ENCODE assay signal across 15 mouse cellular contexts in the genomic region with DNA sequence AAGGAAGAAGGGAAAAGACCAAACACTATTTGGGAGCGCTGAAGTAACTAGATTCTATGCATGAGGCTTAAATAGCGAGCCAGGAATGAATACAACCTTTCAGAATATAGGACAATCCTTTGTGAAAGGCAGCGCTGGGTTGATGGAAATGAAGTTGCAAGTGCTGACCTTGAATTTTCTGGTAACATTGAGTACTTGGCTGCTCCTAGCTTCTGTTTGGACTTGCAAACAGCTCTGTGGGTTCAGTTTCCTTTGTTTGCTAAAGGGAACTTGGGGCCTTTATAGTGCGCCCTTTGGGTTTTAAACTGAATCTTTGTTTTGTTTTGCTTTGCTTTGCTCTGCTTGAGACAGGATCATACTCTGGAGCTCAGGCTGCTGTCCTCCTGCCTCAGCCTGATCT. TPM values are rescaled to one million over a fixed set of nuclear protein-coding genes. Genes with fewer than 3 reads are reported as not detected.
DNase-seq lines count a peak whose midpoint lies in the region; ATAC-seq lines count a peak whose summit lies in the region.
"Had no signal": no experiment of that assay in that cellular context is flagged by ENCODE, and none has a peak within 500 bp of the region (broad histone marks: within the 10 kb centered on the region; RNA-seq: fewer than 3 reads in every experiment).

No protein-coding gene starts in this region.

- H3K9ac ChIP-seq in forebrain, embryonic 16.5 days (replicated peaks; ENCODE audit: low read depth, low read length), result no peak overlapping the region
- no peak overlapping the region for H3K9ac ChIP-seq in midbrain, embryonic 13.5 days (replicated peaks)
- H3K9ac ChIP-seq: limb, embryonic 15.5 days had no signal

- H3K4me3 ChIP-seq in forebrain, embryonic 16.5 days (replicated peaks; ENCODE audit: low read length), result no peak overlapping the region
- no peak overlapping the region for H3K4me3 ChIP-seq in midbrain, embryonic 13.5 days (replicated peaks)
- H3K4me3 ChIP-seq: limb, embryonic 15.5 days had no signal

- H3K4me2 ChIP-seq in forebrain, embryonic 16.5 days (ENCODE audit: low read length), result no peak overlapping the region
- no peak overlapping the region for H3K4me2 ChIP-seq in midbrain, embryonic 13.5 days (replicated peaks)
- H3K4me2 ChIP-seq: heart, embryonic 11.5 days; limb, embryonic 15.5 days had no signal

- peak; percentile 3; the same call in 1 of the 2 replicates for ATAC-seq in frontal cortex, adult (ENCODE audit: low TSS enrichment)
- no peak for ATAC-seq in forebrain, embryonic 16.5 days
- ATAC-seq in midbrain, embryonic 13.5 days, result no peak
- ATAC-seq: Patski had no signal

- no peaks in the 10 kb centered on the region for H3K9me3 ChIP-seq in forebrain, embryonic 16.5 days (ENCODE audit: control insufficient read depth, low read length)
- H3K9me3 ChIP-seq in midbrain, embryonic 13.5 days, result no peaks in the 10 kb centered on the region
- H3K9me3 ChIP-seq: limb, embryonic 15.5 days had no signal

- H3K4me1 ChIP-seq in forebrain, embryonic 16.5 days (replicated peaks; ENCODE audit: control insufficient read depth, insufficient read depth, low read length), result peaks cover 17% of the 10 kb centered on the region; the same call in 1 of the 2 replicates
- peaks cover 21% of the 10 kb centered on the region for H3K4me1 ChIP-seq in midbrain, embryonic 13.5 days (replicated peaks)

- no peaks in the 10 kb centered on the region for H3K36me3 ChIP-seq in forebrain, embryonic 16.5 days (ENCODE audit: control insufficient read depth, insufficient read depth)
- H3K36me3 ChIP-seq in midbrain, embryonic 13.5 days, result no peaks in the 10 kb centered on the region
- H3K36me3 ChIP-seq: limb, embryonic 15.5 days had no signal

- H3K27ac ChIP-seq in forebrain, embryonic 16.5 days (ENCODE audit: low read length), result peak overlapping the region; percentile 7; the same call in 1 of the 2 replicates
- H3K27ac ChIP-seq in midbrain, embryonic 13.5 days, result peak overlapping the region; percentile 44; the same call in 1 of the 2 replicates
- H3K27ac ChIP-seq: limb, embryonic 15.5 days had no signal

- no peaks in the 10 kb centered on the region for H3K27me3 ChIP-seq in forebrain, embryonic 16.5 days (replicated peaks; ENCODE audit: control insufficient read depth, insufficient read depth, low read length)
- H3K27me3 ChIP-seq in midbrain, embryonic 13.5 days, result no peaks in the 10 kb centered on the region
- H3K27me3 ChIP-seq: limb, embryonic 15.5 days; Patski had no signal

- 5% methylated on average over 4 of the region's 4 CpGs for WGBS in forebrain, embryonic 16.5 days
- 5% methylated on average over 4 of the region's 4 CpGs for WGBS in midbrain, embryonic 13.5 days

- DNase-seq in frontal cortex, postnatal 14 days (ENCODE audit: low spot score in 2 of 2), result no peak
- DNase-seq in R1 (ENCODE audit: low read depth, low spot score), result peak; percentile 89
- DNase-seq in right cerebral cortex, postnatal 36 days (ENCODE audit: low spot score in 2 of 2), result no peak
- DNase-seq in retina, postnatal 1 day, result no peak
- DNase-seq in urinary bladder, postnatal 4 days (ENCODE audit: low spot score in 2 of 2), result no peak
- DNase-seq: adrenal gland, postnatal 25 days; cerebellum, adult 11 months; kidney, postnatal 25 days; thymus, postnatal 25 days had no signal

RNA-seq across cellular contexts. Expression of gene Paqr8, which starts 18.1 kb away (rescaled TPM):
- 23.8 and 26.4 TPM in 2 replicates for polyA plus RNA-seq in forebrain, embryonic 16.5 days (2015; fragmentation: Nextera tagmentation; extraction: Ambion mirVana)
- 12.5 and 13.4 TPM in 2 replicates for polyA plus RNA-seq in midbrain, embryonic 13.5 days (2015; fragmentation: Nextera tagmentation; extraction: Ambion mirVana)

RNA-seq across cellular contexts. Expression of gene Efhc1, which starts 42.9 kb away (rescaled TPM):
- 2.0 and 2.3 TPM in 2 replicates for polyA plus RNA-seq in forebrain, embryonic 16.5 days (2015; fragmentation: Nextera tagmentation; extraction: Ambion mirVana)
- polyA plus RNA-seq in midbrain, embryonic 13.5 days (2015; fragmentation: Nextera tagmentation; extraction: Ambion mirVana), result 1.5 TPM in 2 replicates
